Mouse (Mus musculus): ENCODE measurements around the gene Pet100. TPM values are rescaled to one million over a fixed set of nuclear protein-coding genes. Genes with fewer than 3 reads are reported as not detected.

Pet100 gene
- polyA plus RNA-seq, 1 experiment from 2014 or later = 76.2 TPM

DNA sequence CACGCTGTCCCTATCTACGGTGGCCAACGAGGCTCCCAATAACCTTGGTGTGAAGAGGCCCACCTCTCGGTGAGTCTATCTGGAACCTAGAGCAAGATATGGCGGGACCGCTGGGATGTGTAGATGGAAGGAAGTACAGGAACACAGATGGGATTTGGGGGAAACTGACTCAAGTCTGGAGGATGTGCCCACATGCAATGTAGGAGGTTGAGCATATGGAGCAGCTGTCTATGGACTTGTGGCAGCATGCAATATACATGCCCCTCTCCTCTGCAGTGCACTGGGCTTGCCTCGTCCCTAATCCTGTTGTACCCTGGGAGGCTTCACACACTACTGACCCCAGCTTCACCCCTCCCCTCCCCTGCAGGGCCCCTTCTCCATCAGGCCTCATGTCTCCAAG is 13.5 kb upstream of the Pet100 start:
- Histone ChIP-seq H3K4me1 (ENCODE audit: control insufficient read depth, low read depth, low read length) (peaks cover 4% of the 10 kb centered on the region; the same call in 1 of the 2 replicates), H3K9me3 (replicated peaks; ENCODE audit: control insufficient read depth, low read length) (no peaks in the 10 kb centered on the region), H3K27ac (ENCODE audit: low read length) (no peak overlapping the region), H3K4me3 (ENCODE audit: low read depth, low read length) (no peak overlapping the region), H3K36me3 (ENCODE audit: control insufficient read depth, insufficient read depth) (peaks cover 15% of the 10 kb centered on the region), H3K27me3 (ENCODE audit: control insufficient read depth, insufficient read depth, low read depth, low read length) (no peaks in the 10 kb centered on the region), H3K9ac (ENCODE audit: low read depth, low read length) (no peak overlapping the region), H3K4me2 (ENCODE audit: low read depth, low read length) (no peak overlapping the region)
- ATAC-seq (ENCODE audit: low read depth) = no peak
- WGBS (ENCODE audit: insufficient replicate concordance) = 86% methylated on average over 7 of the region's 7 CpGs

GRCm38 (mm10) chr8:3609046-3609815 is 12.1 kb upstream of the Pet100 start:
- Histone ChIP-seq H3K27ac (ENCODE audit: low read length) (no peak overlapping the region), H3K9ac (ENCODE audit: low read depth, low read length) (no peak overlapping the region), H3K4me2 (ENCODE audit: low read depth, low read length) (no peak overlapping the region), H3K36me3 (ENCODE audit: control insufficient read depth, insufficient read depth) (peaks cover 27% of the 10 kb centered on the region), H3K27me3 (ENCODE audit: control insufficient read depth, insufficient read depth, low read depth, low read length) (no peaks in the 10 kb centered on the region), H3K4me1 (ENCODE audit: control insufficient read depth, low read depth, low read length) (peaks cover 4% of the 10 kb centered on the region; the same call in 1 of the 2 replicates), H3K4me3 (ENCODE audit: low read depth, low read length) (no peak overlapping the region), H3K9me3 (replicated peaks; ENCODE audit: control insufficient read depth, low read length) (no peaks in the 10 kb centered on the region)
- no peak for ATAC-seq (ENCODE audit: low read depth)
- 76% methylated on average over 12 of the region's 12 CpGs for WGBS (ENCODE audit: insufficient replicate concordance)

DNA sequence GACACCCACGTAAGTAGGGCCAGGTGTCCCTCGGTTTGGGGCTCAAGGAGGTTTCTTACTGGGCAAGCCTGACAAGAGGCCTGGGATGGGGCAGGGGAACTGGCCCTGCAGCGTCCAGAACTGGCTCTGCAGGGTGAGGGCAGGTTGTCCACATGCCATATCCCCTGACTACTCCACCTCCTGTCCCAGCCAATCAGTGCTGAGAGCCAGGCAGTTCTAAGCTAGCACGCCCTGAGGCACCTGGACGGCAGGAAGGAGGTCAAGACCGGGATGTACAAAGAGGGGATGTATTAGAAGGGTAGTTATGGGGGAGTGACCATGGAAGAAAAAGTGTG is 11.6 kb upstream of the Pet100 start:
- Histone ChIP-seq H3K4me3 (ENCODE audit: low read depth, low read length) (no peak overlapping the region), H3K36me3 (ENCODE audit: control insufficient read depth, insufficient read depth) (peaks cover 33% of the 10 kb centered on the region), H3K4me1 (ENCODE audit: control insufficient read depth, low read depth, low read length) (peaks cover 4% of the 10 kb centered on the region; the same call in 1 of the 2 replicates), H3K27me3 (ENCODE audit: control insufficient read depth, insufficient read depth, low read depth, low read length) (no peaks in the 10 kb centered on the region), H3K4me2 (ENCODE audit: low read depth, low read length) (no peak overlapping the region), H3K9ac (ENCODE audit: low read depth, low read length) (no peak overlapping the region), H3K9me3 (replicated peaks; ENCODE audit: control insufficient read depth, low read length) (no peaks in the 10 kb centered on the region), H3K27ac (ENCODE audit: low read length) (no peak overlapping the region)
- WGBS (ENCODE audit: insufficient replicate concordance) = 85% methylated on average over 6 of the region's 6 CpGs
- no peak for ATAC-seq (ENCODE audit: low read depth)

DNA sequence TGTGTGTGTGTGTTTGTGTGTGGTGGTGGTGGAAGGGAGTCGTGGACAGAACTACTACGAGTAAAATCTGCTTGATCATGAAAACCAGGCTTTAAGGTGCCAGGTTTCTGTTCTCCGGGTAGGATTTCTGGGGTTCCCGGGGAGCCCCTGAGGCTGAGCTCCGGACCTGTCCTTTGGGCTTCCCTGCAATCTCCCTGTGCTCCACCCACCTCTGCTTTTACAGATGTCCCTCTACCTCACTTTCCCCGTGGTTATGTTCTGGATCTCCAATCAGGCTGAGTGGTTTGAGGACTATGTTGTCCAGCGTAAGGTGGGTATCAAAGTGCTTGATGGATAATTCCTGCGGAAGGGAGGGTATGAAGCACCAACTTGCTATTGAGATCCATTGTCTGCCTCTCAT is 771 bp downstream of the Pet100 start:
- peak overlapping the region; percentile 85 for H3K4me2 ChIP-seq (ENCODE audit: low read depth, low read length)
- peaks cover 17% of the 10 kb centered on the region for H3K4me1 ChIP-seq (ENCODE audit: control insufficient read depth, low read depth, low read length)
- WGBS (ENCODE audit: insufficient replicate concordance) = 55% methylated on average over 8 of the region's 8 CpGs
- no peaks in the 10 kb centered on the region for H3K27me3 ChIP-seq (ENCODE audit: control insufficient read depth, insufficient read depth, low read depth, low read length)
- peaks cover 12% of the 10 kb centered on the region for H3K36me3 ChIP-seq (ENCODE audit: control insufficient read depth, insufficient read depth)
- H3K9me3 ChIP-seq (replicated peaks; ENCODE audit: control insufficient read depth, low read length) = no peaks in the 10 kb centered on the region
- peak overlapping the region; percentile 75 for H3K9ac ChIP-seq (ENCODE audit: low read depth, low read length)
- H3K4me3 ChIP-seq (ENCODE audit: low read depth, low read length) = peak overlapping the region; percentile 89
- ATAC-seq (ENCODE audit: low read depth) = no peak
- H3K27ac ChIP-seq (ENCODE audit: low read length) = no peak overlapping the region

- 60% methylated on average over 1 of the region's 1 CpGs for WGBS (ENCODE audit: insufficient replicate concordance)
- Histone ChIP-seq H3K27me3 (ENCODE audit: control insufficient read depth, insufficient read depth, low read depth, low read length) (no peaks in the 10 kb centered on the region; the same call in none of the 2 replicates), H3K4me3 (ENCODE audit: low read depth, low read length) (no peak within 1 kb of the TSS), H3K27ac (ENCODE audit: low read length) (no peak within 1 kb of the TSS), H3K9ac (ENCODE audit: low read depth, low read length) (no peak within 1 kb of the TSS), H3K4me2 (ENCODE audit: low read depth, low read length) (no peak within 1 kb of the TSS), H3K36me3 (ENCODE audit: control insufficient read depth, insufficient read depth) (no peaks in the 10 kb centered on the region), H3K9me3 (replicated peaks; ENCODE audit: control insufficient read depth, low read length) (no peaks in the 10 kb centered on the region), H3K4me1 (ENCODE audit: control insufficient read depth, low read depth, low read length) (peaks cover 10% of the 10 kb centered on the region)
- ATAC-seq (ENCODE audit: low read depth) = no peak
Measured at GRCm38 (mm10) chr8:3625445-3625844, 4.1 kb downstream of the Pet100 start, which contains the start of gene Pcp2. Gene Pcp2, minus strand, starts transcription at chr8:3625545.

GRCm38 (mm10) chr8:3626971-3627370 is 5.6 kb downstream of the Pet100 start:
- no peak overlapping the region for H3K4me3 ChIP-seq (ENCODE audit: low read depth, low read length)
- H3K27ac ChIP-seq (ENCODE audit: low read length) = no peak overlapping the region
- no peak overlapping the region for H3K9ac ChIP-seq (ENCODE audit: low read depth, low read length)
- no peak overlapping the region for H3K4me2 ChIP-seq (ENCODE audit: low read depth, low read length)
- H3K9me3 ChIP-seq (replicated peaks; ENCODE audit: control insufficient read depth, low read length) = no peaks in the 10 kb centered on the region
- H3K36me3 ChIP-seq (ENCODE audit: control insufficient read depth, insufficient read depth) = no peaks in the 10 kb centered on the region
- 18% methylated on average over 5 of the region's 5 CpGs for WGBS (ENCODE audit: insufficient replicate concordance)
- ATAC-seq (ENCODE audit: low read depth) = no peak
- peaks cover 16% of the 10 kb centered on the region for H3K4me1 ChIP-seq (ENCODE audit: control insufficient read depth, low read depth, low read length)
- no peaks in the 10 kb centered on the region; the same call in none of the 2 replicates for H3K27me3 ChIP-seq (ENCODE audit: control insufficient read depth, insufficient read depth, low read depth, low read length)

GRCm38 (mm10) chr8:3628014-3628413 is 6.7 kb downstream of the Pet100 start:
- no peak for ATAC-seq (ENCODE audit: low read depth)
- Histone ChIP-seq H3K4me3 (ENCODE audit: low read depth, low read length) (no peak overlapping the region), H3K9ac (ENCODE audit: low read depth, low read length) (no peak overlapping the region), H3K4me2 (ENCODE audit: low read depth, low read length) (no peak overlapping the region), H3K27me3 (ENCODE audit: control insufficient read depth, insufficient read depth, low read depth, low read length) (no peaks in the 10 kb centered on the region; the same call in none of the 2 replicates), H3K9me3 (replicated peaks; ENCODE audit: control insufficient read depth, low read length) (no peaks in the 10 kb centered on the region), H3K36me3 (ENCODE audit: control insufficient read depth, insufficient read depth) (no peaks in the 10 kb centered on the region), H3K27ac (ENCODE audit: low read length) (no peak overlapping the region), H3K4me1 (ENCODE audit: control insufficient read depth, low read depth, low read length) (peaks cover 13% of the 10 kb centered on the region)
- WGBS (ENCODE audit: insufficient replicate concordance) = 39% methylated on average over 5 of the region's 5 CpGs

- Histone ChIP-seq H3K4me3 (ENCODE audit: low read depth, low read length) (peak within 1 kb of the TSS; percentile 84), H3K4me1 (ENCODE audit: control insufficient read depth, low read depth, low read length) (peaks cover 13% of the 10 kb centered on the region), H3K27ac (ENCODE audit: low read length) (peak within 1 kb of the TSS; percentile 16; the same call in 1 of the 2 replicates), H3K9me3 (replicated peaks; ENCODE audit: control insufficient read depth, low read length) (no peaks in the 10 kb centered on the region), H3K36me3 (ENCODE audit: control insufficient read depth, insufficient read depth) (peaks cover 11% of the 10 kb centered on the region), H3K4me2 (ENCODE audit: low read depth, low read length) (peak within 1 kb of the TSS; percentile 82), H3K27me3 (ENCODE audit: control insufficient read depth, insufficient read depth, low read depth, low read length) (no peaks in the 10 kb centered on the region; the same call in none of the 2 replicates), H3K9ac (ENCODE audit: low read depth, low read length) (peak within 1 kb of the TSS; percentile 85)
- ATAC-seq (ENCODE audit: low read depth) = peak; percentile 93
- WGBS (ENCODE audit: insufficient replicate concordance) = 4% methylated on average over 47 of the region's 47 CpGs
Measured at GRCm38 (mm10) chr8:3630647-3631477, 9.5 kb downstream of the Pet100 start, which contains the start of gene Stxbp2. Gene Stxbp2, plus strand, starts transcription at chr8:3630955.
